Mouse (Mus musculus): ENCODE measurements at regions not wholly inside any gene's neighbourhood (a gene's known extent, or its start where the extent isn't known, plus 50 kb on each side); places are given as distances from the start of the nearest gene placed in this dataset.

- Histone ChIP-seq H3K27me3 (replicated peaks; ENCODE audit: insufficient read depth, low read length) (no peaks in the 10 kb centered on the region), H3K4me2 (replicated peaks; ENCODE audit: low read depth, low read length) (no peak overlapping the region), H3K4me3 (ENCODE audit: low read depth, low read length) (no peak overlapping the region), H3K36me3 (ENCODE audit: insufficient read depth, low read length) (no peaks in the 10 kb centered on the region), H3K9ac (replicated peaks; ENCODE audit: low read depth) (no peak overlapping the region), H3K27ac (ENCODE audit: low read length) (no peak overlapping the region), H3K4me1 (ENCODE audit: insufficient read depth, low read depth, low read length) (no peaks in the 10 kb centered on the region), H3K9me3 (ENCODE audit: low read length) (no peaks in the 10 kb centered on the region)
- DNase-seq (ENCODE audit: low spot score) (no peak), ATAC-seq (no peak)
- TF ChIP-seq CTCF (IDR thresholded peaks at IDR 0.05) = no peak
- TF ChIP-seq EP300 (IDR thresholded peaks at IDR 0.05) = no peak
- 53% methylated on average over 7 of the region's 7 CpGs for WGBS
Measured at GRCm38 (mm10) chr2:56335974-56336373, 787.8 kb downstream of the Nr4a2 start.

- Histone ChIP-seq H3K4me1 (ENCODE audit: insufficient read depth, low read depth, low read length) (no peaks in the 10 kb centered on the region), H3K36me3 (ENCODE audit: insufficient read depth, low read length) (no peaks in the 10 kb centered on the region), H3K4me2 (replicated peaks; ENCODE audit: low read depth, low read length) (no peak overlapping the region), H3K9me3 (ENCODE audit: low read length) (no peaks in the 10 kb centered on the region), H3K9ac (replicated peaks; ENCODE audit: low read depth) (no peak overlapping the region), H3K4me3 (ENCODE audit: low read depth, low read length) (no peak overlapping the region), H3K27me3 (replicated peaks; ENCODE audit: insufficient read depth, low read length) (no peaks in the 10 kb centered on the region), H3K27ac (ENCODE audit: low read length) (no peak overlapping the region)
- TF ChIP-seq EP300 (IDR thresholded peaks at IDR 0.05) = no peak
- no peak for TF ChIP-seq CTCF (IDR thresholded peaks at IDR 0.05)
- no peak for DNase-seq (ENCODE audit: low spot score)
- no peak for ATAC-seq
- WGBS = 29% methylated on average over 3 of the region's 3 CpGs
Measured at GRCm38 (mm10) chr2:56364065-56364464, 759.7 kb downstream of the Nr4a2 start.
